Mouse (Mus musculus): ENCODE data around the gene Rpl5.

DNA sequence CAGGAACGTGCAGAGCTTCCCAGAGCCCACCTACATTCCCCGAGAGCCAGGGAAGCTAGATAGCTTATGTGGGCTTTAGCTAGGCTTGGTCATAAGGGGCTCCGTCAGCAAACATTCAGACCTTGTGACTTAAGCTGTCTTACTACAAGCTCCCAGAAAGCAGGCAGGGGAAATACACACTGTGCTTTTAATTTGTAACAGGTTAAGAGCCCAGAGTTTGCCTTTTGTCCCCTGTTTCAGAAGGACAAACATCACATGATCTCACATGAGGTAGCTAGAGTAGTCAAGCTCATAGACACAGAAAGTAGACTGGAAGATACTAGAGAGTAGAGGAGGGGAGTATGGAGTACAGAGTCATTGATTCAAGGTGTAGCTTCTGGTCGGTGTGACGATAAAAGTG is 19.6 kb upstream of the Rpl5 start:
- TF ChIP-seq GATA1 (IDR thresholded peaks at IDR 0.05; ENCODE audit: low read length) (no peak), TAL1 (IDR thresholded peaks at IDR 0.05; ENCODE audit: low read length) (no peak)

Data from erythroblast, embryonic 14.5 days (primary cell).